Mouse (Mus musculus) brain, embryonic 14.5 days (tissue): Measurements from ENCODE around the gene Gm2431. TPM values are rescaled to one million over a fixed set of nuclear protein-coding genes. Genes with fewer than 3 reads are reported as not detected.
"Not testable (repeated sequence)": the region's sequence is repeated elsewhere in the genome, so short reads cannot be mapped to it uniquely, and the experiment has no call there.

ENCODE experiments used
- DNase-seq: peaks from one replicate; pipeline ENCODE4 v3.0.0-alpha.2; 2011; ENCODE audit warnings: low read depth
- CTCF ChIP-seq: fragments of 200-500 bp; IDR thresholded peaks from 2 replicates; pipeline ENCODE4 v1.5.1; 2012; ENCODE audit warnings: inconsistent platforms, mild to moderate bottlenecking, moderate library complexity, borderline replicate concordance; ENCODE audit not compliant: insufficient read depth, insufficient read length; ENCODE audit errors: extremely low read depth
- POLR2A ChIP-seq: fragments of 200-500 bp; IDR thresholded peaks from 2 replicates; pipeline ENCODE4 v1.6.1; 2012; ENCODE audit warnings: mild to moderate bottlenecking, inconsistent platforms, borderline replicate concordance; ENCODE audit not compliant: poor library complexity, insufficient read depth, insufficient read length, severe bottlenecking; ENCODE audit errors: extremely low read depth
- polyA plus RNA-seq: library from polyadenylated mRNA; depleted of rRNA; stranded (reverse); fragments of >200 nt; gene quantifications from 2 replicates; pipeline ENCODE4 v1.2.3, GENCODE M21; 2012; rRNA removed

Gene Gm2431
- polyA plus RNA-seq: not detected in 2 replicates

DNA sequence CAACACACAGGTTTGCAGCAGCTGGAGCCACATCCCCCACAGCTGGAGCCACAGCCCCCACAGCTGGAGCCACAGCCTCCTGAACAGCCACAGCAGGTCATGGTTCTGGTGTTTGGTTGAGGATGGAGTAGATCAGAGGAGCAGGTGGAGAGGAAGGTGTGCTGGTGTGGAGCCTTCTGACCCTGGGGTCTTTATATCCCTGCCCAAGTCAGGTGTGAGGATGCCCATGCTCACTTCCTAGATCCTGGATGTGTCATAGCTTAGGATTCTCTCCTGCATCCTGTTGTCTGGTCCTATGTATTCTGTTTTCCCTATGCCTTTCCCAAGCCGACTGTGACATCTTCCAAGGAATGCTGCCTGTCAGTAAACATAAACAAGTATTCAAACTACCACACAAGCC is at the start of gene Gm2431:
TSS of gene Gm2431 (minus strand) at position 101 of the 400 bp plus-strand sequence.
- not testable (repeated sequence) for DNase-seq

DNA sequence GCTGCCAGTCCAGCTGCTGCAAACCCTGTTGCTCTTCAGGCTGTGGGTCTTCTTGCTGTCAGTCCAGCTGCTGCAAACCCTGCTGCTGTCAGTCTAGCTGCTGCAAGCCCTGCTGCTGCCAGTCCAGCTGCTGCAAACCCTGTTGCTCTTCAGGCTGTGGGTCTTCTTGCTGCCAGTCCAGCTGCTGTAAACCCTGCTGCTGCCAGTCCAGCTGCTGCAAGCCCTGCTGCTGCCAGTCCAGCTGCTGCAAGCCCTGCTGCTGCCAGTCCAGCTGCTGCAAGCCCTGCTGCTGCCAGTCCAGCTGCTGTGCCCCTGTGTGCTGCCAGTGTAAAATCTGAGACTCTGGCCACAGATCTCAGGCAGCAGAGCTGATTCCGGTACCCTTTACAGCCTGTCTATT is 45.8 kb upstream of the Gm2431 start:
- not testable (repeated sequence) for DNase-seq

DNA sequence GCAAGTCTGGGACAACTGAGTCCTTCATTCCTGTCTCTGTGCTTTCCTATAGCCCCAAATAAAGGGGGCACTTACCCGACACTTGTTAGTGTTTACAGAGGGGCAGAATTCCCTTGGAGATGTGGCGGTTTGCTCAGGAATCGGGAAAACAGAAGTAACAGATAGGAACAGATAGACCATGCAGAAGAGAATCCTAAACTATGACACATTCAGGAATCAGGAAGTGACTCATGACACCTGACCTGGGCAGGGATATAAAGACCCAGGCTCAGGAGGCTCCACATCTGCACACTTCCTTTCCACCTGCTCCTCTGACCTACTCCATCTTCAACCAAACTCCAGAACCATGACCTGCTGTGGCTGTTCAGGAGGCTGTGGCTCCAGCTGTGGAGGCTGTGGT is 45.1 kb upstream of the Gm2431 start, which contains the start of gene Krtap5-4:
TSS of gene Krtap5-4 (plus strand) at position 301 of the 400 bp plus-strand sequence.
- no peak for DNase-seq
- no peak for TF ChIP-seq POLR2A
- TF ChIP-seq CTCF: no peak

DNA sequence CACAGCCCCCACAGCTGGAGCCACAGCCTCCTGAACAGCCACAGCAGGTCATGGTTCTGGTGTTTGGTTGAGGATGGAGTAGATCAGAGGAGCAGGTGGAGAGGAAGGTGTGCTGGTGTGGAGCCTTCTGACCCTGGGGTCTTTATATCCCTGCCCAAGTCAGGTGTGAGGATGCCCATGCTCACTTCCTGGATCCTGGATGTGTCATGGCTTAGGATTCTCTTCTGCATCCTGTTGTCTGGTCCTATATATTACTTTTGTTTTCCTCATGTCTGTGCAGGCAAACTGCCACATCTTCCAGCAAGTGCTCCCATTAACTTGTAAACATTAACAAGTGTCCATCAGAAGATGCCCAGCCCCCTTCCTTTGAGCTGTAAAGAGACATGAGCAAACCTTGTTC is 38.9 kb upstream of the Gm2431 start, which contains the start of gene Krtap5-1:
TSS of gene Krtap5-1 (minus strand) at position 101 of the 400 bp plus-strand sequence.
- not testable (repeated sequence) for DNase-seq

DNA sequence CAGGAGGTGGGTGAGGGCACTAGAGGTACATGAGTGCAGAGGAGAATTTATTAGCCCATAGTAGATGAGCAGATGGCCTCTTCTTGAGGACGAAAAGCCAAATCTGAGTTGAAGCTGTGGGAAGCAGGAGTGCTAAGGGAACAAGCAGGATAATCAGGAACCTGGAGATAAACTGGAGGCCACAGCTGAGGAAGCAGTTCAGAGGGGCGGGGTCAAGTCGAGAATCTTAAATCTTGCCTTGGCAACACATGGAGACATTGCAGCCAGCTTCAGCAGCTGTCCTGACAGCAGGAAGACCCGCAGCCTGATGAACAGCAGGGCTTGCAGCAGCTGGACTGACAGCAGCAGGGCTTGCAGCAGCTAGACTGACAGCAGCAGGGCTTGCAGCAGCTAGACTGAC is 38.0 kb upstream of the Gm2431 start:
- DNase-seq: not testable (repeated sequence)

DNA sequence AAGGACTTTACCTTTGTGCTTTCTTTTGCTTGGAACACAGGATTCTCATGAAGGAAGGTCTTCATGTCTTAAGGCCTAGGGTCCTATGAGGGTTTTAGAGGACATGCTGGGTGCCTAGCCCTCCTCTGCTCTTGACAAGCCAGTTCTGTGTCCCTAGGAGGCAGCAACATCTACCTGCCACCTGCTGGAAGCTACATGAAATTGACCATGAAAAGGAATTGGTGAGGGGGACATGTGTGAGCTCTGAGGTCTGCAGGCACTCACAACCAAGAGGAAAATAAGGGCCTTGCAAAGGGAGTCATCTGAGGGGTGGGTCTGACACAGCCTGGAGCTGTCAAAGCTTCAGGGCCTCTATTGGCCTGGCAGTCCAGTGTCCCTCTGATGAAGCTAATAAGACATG is 37.3 kb upstream of the Gm2431 start:
- no peak for DNase-seq
- TF ChIP-seq POLR2A (no peak), CTCF (peak; percentile 21; the same call in 1 of the 2 replicates)

DNA sequence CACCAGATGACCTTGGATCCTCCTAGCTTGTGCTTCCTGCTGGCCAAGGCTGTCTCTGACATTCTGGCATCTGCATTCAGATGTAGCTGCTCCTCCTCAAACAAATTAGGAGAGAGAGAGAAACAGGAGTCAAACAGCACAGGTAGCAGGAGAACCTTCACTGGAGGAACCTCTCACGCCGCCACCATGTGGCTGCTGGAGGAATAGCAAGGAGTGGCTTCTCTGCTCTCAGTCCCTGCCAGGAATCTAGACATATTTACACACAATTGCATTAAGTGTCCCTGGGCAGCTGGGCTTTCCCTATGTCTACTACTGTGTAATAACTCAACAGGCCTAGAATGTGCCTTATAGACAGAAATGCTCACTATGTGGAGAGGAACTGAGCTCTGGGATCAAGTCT is 35.7 kb upstream of the Gm2431 start:
- peak; percentile 44 for DNase-seq
- peak; percentile 65; the same call in 1 of the 2 replicates for TF ChIP-seq CTCF

DNA sequence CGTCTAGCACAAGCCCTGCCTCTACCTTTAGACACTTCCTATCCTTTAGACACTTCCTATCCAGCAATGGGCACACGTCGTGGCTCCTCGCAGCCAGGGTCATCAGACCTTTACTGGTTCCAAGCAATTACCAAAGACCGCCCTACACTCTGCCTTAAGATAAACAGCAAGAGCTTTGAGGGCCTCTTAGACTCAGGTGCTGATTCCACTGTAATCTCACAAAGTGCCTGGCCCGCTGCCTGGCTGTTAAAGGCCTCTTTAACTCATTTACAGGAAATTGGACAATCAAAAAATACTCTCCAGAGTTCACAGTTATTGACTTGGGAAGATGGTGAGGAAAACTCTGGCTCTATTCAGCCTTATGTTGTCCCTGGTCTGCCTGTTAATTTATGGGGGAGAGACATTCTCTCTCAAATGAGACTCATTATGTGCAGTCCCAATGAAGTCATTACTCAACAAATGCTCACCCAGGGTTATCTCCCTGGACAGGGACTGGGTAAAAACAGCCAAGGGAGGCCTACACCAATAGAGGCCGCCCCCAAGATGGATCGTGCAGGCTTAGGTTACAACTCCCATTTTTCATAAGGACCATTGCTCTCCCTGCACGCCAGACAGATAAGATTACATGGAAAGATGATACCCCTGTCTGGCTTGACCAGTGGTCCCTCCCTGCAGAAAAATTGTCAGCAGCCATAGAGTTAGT is 27.9 kb upstream of the Gm2431 start:
- DNase-seq: not testable (repeated sequence)

DNA sequence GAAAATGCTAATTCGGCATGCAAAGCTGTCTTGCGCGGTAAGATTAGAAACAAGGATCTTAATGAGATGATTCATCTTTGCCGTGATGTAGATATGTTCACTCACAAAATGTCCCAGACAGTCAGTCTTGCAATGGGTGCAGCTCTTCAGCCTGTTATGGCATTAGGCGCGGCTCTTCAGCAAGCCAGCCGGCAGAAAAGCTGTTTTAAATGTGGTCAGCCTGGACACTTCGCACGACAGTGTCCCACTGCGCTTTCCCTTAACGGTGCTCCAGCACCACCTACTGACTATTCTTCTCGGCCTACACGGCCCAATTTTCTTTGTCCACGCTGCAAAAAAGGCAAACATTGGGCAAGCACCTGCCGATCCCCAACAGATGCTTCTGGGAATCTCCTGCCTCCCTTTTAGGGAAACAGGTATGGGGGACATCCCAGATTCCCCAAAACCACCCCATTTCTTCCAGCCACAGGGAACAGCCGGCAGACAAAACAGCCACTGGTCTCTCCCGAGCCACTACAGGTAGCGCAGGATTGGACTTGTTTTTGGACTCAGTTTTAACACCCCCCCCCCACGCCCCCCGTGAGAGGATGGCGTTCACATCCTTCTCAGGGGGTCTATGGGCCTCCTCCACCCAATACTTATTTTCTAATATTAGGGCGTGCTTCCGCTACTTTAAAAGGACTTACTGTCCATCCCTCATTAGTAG is 27.1 kb upstream of the Gm2431 start:
- TF ChIP-seq CTCF: peak; percentile 39; the same call in 1 of the 2 replicates
- no peak for TF ChIP-seq POLR2A
- DNase-seq: peak; percentile 75

DNA sequence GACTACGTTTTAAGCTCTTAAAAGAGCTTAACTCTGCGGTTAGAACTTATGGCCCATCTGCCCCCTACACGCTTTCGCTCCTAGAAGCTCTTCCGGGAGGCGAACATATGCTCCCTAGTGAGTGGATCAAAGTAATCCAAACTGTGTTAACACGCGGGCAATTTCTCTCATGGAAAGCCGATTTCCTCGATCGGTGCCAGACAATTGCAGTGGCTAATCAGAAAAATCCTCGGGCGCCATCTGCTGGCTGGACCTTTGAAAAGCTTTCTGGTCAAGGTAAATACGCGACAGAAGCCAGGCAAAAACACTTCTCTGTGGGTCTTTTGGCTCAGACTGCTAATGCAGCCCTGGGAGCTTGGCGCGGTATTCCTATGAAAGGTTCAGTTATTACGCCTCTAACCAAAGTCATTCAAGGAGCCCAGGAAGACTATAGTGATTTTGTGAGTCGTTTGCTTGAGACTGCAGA is 26.5 kb upstream of the Gm2431 start:
- DNase-seq: peak; percentile 97
- TF ChIP-seq CTCF (peak; percentile 80), POLR2A (no peak)

DNA sequence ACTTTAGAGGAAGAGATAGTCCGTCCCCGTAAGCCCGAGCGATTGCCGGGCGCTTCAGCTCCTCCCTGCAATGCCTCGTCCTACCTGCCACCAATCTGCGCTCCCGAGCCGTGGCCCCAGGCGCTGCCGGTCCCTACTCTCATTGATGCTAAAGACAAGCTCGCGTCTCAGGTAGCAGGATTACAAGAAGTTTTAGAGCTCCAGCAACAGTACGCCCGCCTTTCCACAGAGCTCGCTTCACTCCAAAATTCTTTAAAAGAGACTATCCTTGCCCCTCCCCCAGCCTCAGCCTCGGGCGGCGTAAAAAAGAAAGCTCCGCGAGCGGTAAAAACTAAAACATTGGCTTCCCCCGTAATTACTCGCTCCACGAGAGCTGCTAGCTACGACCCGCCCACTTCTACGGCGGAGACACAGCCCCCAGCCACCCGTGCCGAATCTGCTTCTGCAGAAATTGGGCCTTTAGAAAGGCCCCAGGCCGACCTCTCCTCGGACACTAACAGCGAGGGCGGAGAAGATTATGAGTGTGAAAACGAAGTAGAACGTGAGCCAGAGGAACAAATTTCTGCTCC is 26.0 kb upstream of the Gm2431 start:
- peak; percentile 80 for DNase-seq
- TF ChIP-seq CTCF (peak; percentile 23; the same call in 1 of the 2 replicates), POLR2A (no peak)

DNA sequence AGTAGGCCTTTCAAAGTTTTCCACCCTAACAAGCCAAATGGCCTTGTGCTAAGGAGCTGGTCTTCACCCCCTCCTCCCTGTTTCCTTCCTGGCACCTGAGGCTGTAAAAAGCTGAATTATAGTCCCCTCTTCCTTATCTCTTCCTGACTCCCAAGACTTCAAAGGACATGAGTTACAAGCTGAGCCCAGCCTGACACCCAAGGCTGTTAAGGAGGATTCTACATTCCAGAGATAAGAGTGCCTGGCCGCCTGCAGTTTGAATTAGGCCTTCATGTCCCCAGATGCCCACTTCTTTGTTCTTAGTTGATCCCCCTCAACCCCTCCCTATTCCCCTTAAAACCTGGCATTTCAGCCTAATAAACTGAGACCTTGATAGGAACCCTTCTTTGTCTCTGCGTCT is 24.7 kb upstream of the Gm2431 start:
- DNase-seq: not testable (repeated sequence)

DNA sequence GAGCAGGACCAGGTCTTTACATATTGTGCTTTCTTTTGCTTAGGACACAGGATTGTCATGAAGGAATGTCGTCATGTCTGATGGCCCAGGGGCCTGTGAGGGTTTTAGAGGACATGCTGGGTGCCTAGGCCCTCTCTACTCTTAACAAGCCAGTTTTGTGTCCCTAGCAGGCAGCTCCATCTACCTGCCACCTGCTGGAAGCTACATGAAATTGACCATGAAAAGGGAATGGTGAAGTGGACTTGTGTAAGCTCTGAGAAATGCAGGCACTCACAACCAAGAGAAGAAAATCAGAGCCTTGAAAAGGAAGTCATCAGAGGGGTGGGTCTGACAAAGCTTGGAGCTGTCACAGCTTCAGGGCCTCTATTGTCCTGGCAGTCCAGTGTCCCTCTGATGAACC is 21.1 kb upstream of the Gm2431 start:
- not testable (repeated sequence) for DNase-seq
- peak; percentile 8; the same call in 1 of the 2 replicates for TF ChIP-seq CTCF
